Mouse (Mus musculus) adrenal gland, postnatal 14 days (tissue): ENCODE measurements around the gene Map2k6. TPM values are rescaled to one million over a fixed set of nuclear protein-coding genes. Genes with fewer than 3 reads are reported as not detected.

Experiments used
- DNase-seq: peaks from one replicate; pipeline ENCODE4 v3.0.0; 2021; ENCODE audit warnings: mixed read lengths
- total RNA-seq: library from RNA; stranded (reverse); gene quantifications from 2 replicates; pipeline ENCODE4 v1.2.3, GENCODE M21; 2021

Map2k6 gene
- total RNA-seq, 1 experiment from 2014 or later = 5.9 TPM

DNA sequence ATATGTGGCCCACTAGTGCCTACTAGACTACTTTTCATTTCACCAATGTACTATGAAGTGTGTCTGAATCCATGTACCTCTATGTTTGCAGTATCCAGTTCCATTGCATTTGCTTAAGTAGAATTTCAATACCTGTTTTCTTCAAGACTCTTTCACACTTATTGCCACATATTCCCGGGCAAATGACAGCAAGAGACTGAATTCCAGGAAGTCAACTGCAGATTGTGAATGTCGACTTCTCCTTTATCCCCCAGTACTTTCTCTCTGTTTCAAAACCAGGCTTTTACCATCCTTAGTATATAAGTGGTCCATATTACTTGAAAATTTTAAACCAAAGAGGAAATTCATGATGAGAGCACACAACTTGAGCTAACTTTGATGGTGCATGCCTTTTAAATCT, 4.7 kb downstream of the Map2k6 start:
- no peak for DNase-seq

- no peak for DNase-seq
Measured at GRCm38 (mm10) chr11:110405607-110406006, 6.7 kb downstream of the Map2k6 start.

DNA sequence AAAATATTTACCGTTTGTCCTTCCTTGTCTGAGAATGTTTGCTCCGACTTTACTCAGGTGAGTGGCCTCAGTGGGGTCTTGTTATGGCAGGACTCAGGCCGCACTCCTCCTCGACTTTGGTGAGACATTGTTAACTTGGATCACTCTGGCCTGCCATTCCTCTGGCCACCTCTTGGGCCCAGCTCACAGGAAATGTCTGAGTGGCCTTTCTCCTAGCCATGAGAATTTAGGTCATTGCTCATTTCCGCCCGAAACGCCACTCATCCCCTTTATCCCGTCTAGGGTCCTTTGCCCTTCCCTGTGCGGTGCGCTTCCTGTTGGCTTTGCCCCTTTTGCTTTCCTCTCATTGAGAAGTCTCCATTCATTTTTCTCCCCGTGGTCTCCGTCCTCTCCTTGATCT, 10.2 kb downstream of the Map2k6 start:
- no peak for DNase-seq

DNA sequence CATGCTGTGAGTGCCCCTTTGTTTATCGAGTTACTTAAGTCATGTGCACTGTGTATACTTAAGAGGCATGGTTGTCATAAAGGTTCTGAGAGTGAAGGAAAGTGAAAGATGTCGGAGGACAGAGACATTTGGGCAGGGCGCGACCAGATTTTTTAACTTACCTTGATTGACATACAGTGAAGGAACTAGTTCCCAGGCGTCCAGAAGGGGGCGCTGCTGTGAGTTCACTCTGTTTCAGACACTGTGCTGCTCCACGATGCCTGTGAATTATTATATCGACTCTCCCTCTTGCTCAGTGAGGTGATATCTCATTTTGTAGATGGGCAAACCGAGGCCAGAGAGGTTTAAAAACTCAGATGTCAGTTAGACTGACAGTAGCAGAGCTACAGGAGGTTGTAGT, 10.9 kb downstream of the Map2k6 start:
- peak; percentile 76 for DNase-seq

- no peak for DNase-seq
Measured at GRCm38 (mm10) chr11:110411596-110411995, 12.7 kb downstream of the Map2k6 start.

- DNase-seq = no peak
Measured at GRCm38 (mm10) chr11:110414263-110414662, 15.3 kb downstream of the Map2k6 start.

DNA sequence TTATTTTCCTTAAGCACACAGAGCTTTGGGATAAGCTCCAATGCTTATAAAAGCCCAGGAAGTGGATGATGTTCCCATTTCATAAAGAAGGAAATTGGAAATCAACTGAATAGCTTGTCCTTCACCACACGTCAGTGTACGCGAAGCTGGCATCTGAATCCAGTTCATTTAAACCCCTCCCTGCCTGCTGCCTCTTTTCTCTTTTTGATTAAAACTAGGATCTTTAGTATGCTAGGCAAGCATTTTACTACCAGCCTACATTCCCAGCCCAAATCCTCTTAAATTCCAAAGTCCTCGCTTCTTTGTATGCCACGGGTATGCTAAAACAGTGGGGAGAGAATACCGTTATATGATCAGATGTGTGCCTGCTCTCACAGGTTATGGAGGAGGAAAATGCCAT, 17.8 kb downstream of the Map2k6 start:
- no peak for DNase-seq

- no peak for DNase-seq
Measured at GRCm38 (mm10) chr11:110420463-110420862, 21.5 kb downstream of the Map2k6 start.

GRCm38 (mm10) chr11:110426572-110427145, 27.7 kb downstream of the Map2k6 start:
- DNase-seq = no peak

DNA sequence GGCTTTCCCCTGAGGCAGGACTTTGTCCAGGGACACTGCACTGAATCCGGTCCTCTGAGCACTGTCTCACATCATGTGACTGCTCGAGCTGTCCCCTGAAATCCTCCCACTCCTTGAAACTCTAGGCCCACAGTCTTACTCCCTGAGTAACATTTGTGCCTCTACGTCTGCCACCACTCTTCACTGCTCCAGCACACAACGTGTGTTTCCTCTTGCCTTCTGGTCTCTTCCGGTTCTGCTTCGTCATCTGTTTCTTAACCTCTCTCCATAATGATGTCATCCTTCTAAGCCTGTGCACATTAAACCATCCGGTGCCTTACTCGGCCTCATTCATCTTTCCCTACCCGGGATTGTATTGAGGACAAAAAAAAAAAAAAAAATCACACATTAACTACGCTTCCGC, 28.2 kb downstream of the Map2k6 start:
- peak; percentile 28 for DNase-seq

DNA sequence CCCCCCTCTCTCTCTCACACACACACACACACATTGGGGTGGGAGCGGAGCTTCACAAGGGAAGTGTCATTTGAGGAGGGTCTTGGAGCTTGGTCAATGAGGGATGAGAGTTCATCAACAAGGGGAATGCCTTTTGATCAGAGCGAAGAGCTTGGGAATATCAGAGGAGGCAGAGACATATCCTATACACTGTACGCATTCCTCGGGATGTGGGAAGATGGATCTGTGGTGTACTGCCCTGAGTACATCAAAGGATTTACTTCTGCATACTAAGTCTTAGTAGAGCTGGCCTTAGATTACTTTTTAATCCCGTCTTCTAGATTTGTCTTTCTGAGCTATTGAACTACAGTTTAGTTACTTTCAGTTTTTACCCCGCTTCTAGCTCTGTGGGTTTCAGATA, 30.1 kb downstream of the Map2k6 start:
- no peak for DNase-seq

- DNase-seq = no peak
Measured at GRCm38 (mm10) chr11:110429837-110430418, 31.0 kb downstream of the Map2k6 start.

GRCm38 (mm10) chr11:110435839-110436556, 37.1 kb downstream of the Map2k6 start:
- DNase-seq = no peak

GRCm38 (mm10) chr11:110436998-110437397, 38.1 kb downstream of the Map2k6 start:
- no peak for DNase-seq

GRCm38 (mm10) chr11:110438135-110438534, 39.2 kb downstream of the Map2k6 start:
- no peak for DNase-seq

GRCm38 (mm10) chr11:110438700-110439296, 39.9 kb downstream of the Map2k6 start:
- DNase-seq = no peak

GRCm38 (mm10) chr11:110439354-110439753, 40.4 kb downstream of the Map2k6 start:
- no peak for DNase-seq

DNA sequence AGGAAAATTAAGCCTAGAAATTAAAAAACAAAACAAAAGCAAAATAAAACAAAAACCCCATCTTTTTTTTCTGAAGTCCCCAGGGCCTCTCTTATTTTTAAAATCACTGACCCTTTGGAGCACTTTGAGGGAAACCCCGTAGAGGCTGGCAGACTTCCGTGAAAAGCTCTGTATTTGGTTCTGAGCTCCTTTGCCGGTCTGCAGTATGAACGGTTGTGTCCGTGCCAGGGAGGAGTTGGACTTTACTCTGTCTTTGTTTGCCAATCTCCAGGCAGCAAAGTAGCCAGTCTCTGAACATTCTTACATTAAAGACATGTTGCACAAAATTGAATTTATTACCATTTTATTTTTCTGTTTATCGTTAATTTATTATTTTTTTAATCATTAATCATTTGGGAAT, 45.7 kb downstream of the Map2k6 start:
- DNase-seq = no peak

DNA sequence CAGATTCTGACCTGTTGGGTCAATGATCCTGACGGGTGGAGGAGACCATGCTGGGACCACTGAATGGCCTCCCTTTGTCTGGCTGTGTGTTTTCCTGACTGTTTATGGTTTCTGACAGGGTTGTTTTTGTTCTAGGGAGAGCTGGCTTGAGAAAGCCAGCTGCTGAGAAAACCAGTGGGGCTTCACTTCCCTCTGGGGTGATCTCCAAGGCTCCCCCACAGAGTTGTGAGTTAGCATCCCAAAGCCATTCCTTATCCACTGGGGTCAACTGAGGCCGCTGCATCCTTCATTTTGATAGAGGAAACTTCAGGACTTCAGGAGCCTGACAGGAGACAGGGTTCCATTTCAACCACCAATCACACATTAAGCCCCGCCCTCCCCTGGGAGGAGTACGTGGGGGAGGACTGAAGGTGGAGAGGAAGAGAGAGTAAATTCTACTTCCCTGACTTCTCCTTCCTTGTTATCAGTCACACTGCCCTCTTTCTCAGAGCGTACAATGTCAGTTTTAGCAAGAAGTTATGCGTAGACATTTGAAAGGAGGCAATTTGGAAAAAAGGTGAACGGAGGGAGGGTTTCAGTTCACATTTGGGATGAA, 49.3 kb downstream of the Map2k6 start:
- peak; percentile 41 for DNase-seq

DNA sequence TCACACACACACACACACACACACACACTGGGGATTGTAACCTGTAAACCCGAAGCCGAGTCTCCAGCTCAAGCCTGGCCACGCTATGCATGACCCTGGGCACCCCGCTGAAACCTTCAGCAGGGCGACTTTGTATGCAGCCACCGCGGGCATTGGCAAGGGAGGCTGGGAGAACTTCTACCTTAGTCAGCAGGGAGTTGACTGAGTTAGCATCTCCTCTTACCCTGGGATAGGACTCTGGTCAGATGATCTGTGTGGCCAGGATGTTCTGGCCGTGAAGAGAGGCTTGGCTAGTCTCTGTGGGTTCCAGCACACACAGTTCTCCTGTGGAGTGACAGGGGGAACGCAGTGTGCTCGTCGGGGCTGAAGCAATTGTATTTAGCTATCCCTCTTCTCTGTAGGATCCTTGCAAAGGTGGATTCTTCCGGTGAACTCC, 49.8 kb downstream of the Map2k6 start:
- peak; percentile 46 for DNase-seq

GRCm38 (mm10) chr11:110449183-110449582, 50.3 kb downstream of the Map2k6 start:
- no peak for DNase-seq

GRCm38 (mm10) chr11:110450091-110450757, 51.3 kb downstream of the Map2k6 start:
- DNase-seq = peak; percentile 64
